Mouse (Mus musculus): ENCODE results near the gene Olfr1106.

DNA sequence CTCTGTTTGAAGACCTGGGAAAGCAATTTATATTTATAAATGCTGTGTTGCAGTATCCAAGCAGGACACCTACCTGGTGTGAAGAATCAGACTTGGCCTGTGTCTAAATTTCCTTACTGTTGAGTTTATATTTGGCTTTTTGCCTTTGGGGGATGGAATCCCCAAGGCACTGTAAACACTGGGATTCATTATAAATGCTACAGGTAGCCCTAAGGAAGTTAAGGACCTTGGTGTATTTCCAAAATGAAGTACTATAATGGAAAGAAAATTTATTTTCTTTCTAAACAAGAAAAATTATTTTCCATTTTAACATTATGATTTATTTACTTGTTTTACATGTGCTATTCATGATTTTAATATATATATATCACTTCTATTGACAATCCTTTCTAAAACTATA, 15.6 kb downstream of the Olfr1106 start, which contains the start of gene Olfr1105:
- TF ChIP-seq POLR2A (IDR thresholded peaks at IDR 0.05; ENCODE audit: low read depth, low read length), result no peak
- no peak for TF ChIP-seq CTCF (IDR thresholded peaks at IDR 0.05; ENCODE audit: extremely low read depth, insufficient read length, insufficient replicate concordance, low read depth, low read length)
